Mouse (Mus musculus) ovary, postnatal 14 days (tissue): Measurements from ENCODE around the gene Gm21762.
"Not testable (repeated sequence)": the region's sequence is repeated elsewhere in the genome, so short reads cannot be mapped to it uniquely, and the experiment has no call there.

ENCODE experiments used
- DNase-seq: peaks from one replicate; pipeline ENCODE4 v3.0.0; 2022; ENCODE audit warnings: low spot score

Gm21762 gene

DNA sequence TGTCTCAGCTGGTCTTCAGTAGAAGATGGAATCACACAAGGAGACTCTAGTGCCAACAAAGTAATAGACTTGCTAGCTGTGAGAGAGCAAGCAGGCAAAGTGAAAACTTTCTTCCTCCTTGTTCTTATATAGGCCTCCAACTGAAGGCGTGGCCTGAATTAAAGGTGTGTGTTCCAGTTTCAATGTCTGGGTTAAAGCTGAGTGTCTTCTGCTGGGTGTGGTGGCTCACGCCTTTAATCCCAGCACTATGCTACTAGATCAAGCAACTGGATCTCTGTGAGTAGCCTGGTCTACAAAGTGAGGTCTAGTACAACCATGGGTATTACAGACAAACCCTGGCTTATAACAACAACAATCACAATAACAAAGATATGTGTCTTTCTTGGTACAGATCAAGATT is at the start of gene Gm21762:
Gene Gm21762, minus strand, starts transcription at position 101 of the 400 bp plus-strand sequence.
- DNase-seq, result not testable (repeated sequence)

DNA sequence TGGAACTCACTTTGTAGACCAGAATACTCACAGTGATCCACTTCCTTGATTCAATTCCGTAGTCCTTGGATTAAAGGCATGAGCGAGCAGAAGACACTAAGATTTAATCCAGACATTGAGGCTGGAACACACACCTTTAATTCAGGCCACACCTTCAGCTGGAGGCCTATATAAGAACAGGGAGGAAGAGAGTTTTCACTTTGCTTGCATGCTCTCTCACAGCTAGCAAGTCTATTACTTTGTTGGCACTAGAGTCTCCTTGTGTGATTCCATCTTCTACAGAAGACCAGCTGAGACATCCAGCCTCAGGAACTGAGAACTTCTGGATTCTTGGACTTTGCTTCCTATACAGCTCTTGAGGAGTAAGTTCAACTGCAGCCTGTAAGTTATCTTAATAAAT is 47.1 kb upstream of the Gm21762 start, which contains the start of gene AF067061:
Gene AF067061, plus strand, starts transcription at position 245 of the 400 bp plus-strand sequence.
- DNase-seq, result not testable (repeated sequence)

DNA sequence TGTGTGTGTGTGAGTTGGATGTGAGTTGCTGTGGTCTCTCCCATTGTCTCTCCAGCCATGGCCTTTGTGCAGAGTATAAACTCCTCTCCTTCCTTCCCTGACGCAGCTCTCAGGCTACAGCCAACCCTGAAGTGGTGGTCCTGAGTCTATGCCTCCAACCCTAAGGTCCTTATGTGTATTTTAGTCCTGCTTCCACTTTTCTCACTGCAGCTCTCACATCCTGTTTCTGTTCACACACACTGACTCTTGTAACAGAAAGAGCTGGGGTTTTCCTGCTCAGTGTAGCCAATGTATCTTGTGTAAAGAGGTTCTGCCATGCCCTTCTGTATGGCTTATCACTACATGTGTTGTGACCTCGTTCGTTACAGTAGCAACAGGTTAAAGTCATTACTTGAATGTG is 44.0 kb upstream of the Gm21762 start:
- not testable (repeated sequence) for DNase-seq

DNA sequence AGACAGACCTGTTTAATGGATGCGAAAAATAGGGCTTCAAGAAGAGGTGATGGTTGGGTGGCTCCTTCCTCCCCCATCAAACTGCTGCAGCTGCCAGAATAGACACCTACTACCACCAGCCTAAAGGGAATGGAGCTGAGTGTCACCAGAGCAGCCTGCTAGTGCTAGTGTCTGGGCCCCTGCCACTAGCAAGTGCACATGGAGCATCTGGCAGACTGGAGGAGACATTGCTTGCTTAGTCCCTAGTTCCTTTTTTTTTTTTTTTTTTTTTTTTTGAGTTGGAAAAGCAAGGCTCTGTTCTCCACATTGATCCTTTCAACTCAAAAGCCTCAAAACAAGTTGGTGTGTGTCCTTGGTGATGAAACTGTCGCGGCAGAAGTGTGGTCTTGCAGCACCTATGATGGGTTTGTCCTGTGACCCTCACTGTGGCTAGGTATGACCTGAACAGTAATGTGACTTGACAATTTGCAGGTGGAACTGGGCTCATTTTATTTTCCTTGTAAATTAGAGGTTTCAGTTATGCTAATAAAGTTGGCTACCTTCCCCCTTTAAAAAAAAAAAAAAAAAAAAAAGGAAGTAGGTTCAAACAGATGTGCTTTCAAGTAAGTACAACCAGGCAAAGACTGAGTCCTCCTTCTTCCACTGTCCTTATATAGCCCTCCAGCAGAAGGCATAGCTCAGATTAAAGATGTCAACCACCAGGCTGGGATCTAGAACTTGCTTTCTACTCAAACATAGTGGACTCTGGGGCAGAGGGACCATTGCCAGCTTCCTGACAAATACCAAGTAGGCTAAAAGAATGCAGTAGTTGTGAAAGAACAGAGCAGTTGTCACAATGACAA is 43.3 kb upstream of the Gm21762 start:
- DNase-seq, result not testable (repeated sequence)

DNA sequence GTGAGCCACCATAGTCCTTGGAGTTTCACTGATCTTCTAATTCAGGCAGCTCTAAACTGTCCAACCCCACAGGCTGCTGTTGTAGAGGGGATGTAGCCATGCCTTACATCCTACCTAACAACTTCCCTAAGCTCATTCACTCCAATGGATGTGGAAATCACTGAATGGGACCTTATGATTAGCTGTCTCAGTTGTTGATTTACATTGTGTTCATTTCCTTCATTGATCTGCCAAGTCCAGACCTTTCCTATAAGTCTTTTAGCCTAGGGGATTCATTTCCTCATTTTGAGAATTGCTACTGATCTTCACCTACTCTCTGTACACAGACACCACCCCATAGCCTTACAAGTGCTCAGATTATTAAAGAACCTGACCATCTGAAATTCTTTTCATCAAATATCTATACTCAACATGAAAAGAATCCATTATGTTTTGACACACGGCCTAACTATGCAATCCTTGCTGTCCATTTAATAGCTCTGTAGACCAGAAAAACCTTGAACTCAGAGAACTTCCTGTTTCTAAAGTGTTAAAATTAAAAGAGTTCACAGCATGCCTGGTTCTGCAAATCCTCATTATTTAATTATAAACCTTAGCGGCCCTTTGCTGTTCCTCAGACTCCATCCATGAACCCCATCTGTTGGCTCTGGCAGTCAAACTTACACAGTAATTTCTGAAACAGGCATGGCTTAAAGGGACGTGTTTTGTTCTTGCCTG is 35.6 kb upstream of the Gm21762 start:
- DNase-seq, result not testable (repeated sequence)

DNA sequence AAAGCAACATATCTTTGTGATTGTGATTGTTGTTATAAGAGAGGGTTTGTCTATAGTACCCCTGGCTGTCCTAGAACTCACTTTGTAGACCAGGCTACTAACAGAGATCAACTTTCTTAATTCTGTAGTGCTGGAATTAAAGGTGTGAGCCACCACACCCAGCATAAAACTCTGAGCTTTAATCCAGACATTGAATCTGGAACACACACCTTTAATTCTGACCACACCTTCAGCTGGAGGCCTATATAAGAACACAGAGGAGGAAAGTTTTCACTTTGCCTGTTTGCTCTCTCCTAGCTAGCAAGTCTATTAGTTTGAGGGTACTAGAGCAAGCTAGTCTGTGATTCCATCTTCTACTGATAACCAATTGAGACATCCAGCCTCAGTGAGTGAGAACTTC is 23.1 kb upstream of the Gm21762 start, which contains the start of gene Gm21731:
Gene Gm21731, plus strand, starts transcription at position 301 of the 400 bp plus-strand sequence.
- DNase-seq, result not testable (repeated sequence)

DNA sequence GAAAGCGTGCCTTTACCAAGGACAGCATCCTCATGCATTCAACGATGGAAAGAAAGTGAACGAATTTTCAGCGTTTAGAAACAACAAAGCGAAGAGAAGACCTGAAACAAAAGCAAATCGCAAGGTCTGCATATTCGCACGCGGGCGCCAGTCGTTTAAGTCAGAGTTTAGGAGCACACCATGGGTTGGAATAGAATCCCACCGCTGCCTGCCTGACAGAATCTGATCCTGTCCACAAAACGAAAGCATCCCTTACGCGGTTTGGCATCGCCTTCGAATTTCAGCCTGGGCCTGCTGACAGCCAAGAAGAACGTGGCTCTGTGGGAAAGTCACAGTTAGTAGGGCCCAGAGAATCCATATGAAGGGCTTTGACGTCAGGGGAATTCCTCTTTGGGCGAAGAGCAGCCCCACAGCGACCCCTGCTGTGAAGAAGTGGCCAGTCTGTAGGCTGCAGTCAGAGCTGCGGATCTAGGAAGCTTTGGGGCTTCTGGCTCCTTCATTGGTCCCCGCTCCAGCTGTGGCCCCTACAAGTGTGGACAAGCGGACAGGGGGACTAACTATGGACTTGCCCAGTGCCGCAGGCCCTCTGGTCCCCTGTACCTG is 16.8 kb upstream of the Gm21762 start:
- not testable (repeated sequence) for DNase-seq

DNA sequence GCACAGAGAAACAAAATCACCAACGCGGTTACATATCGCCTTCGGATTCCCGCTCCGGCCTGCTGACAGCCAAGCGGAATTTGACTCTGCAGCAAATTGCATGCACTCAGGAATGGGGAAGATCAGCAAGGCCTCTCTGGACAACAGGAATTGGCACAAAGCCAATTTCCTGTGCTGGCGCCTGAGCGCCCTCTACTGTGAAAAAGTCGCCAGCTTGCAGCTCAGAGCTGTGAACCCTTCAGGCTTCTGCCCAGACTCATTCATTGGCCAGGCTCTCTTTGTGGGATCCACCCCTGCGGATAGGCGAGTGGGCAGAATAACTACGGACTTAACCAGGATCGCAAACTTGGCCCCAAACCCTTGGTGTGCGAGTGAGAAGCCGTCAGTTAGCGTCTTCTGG is 16.1 kb upstream of the Gm21762 start:
- DNase-seq, result not testable (repeated sequence)

DNA sequence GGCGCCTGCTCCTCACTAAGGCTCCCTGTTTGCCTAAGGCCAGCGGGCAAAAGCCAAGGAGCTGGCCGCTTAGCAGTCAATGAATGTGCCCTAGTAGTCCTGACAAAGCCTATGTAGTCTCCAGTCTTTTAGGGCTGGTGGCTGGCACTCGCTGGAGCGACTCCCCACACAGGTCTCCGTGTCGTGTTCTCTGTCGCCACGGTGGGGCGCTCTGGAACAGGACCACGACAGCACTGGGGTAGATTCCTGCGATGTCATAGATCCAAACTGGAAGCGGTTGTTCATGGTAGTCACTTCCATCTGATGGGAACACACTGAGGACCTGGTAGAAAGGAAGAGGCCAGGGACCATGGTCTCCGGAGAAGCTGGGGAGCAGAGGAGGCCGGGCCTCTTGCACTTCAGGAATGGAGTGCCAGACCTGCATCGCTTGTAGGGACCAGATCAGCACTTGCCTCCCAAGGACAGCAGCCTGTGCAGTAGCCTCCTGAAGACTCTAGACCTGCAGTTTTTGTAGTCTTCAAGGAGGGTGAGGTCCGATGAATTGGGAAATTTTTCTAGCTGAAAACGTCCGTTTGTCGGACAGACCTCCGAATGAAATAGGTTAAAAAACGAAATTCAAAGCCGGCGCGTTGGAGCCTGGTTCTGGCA is 7.4 kb upstream of the Gm21762 start:
- not testable (repeated sequence) for DNase-seq

DNA sequence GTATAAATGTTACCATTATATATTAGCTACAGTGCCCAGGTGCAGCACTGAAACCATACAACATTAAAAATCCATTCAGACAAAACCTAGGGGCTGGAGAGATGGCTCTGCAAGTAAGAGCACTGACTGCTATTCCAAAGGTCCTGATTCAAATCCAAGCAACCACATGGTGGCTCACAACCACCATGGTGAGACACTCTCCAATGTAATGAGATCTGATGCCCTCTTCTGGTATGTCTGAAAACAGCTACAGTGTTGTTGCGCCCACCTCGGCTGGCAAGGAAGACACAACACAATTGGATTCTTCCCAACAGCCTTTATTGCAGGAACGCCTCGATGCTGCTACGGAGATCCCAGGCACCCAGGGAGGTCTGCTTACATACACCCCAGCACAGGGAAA is 5.2 kb upstream of the Gm21762 start:
- DNase-seq, result not testable (repeated sequence)

DNA sequence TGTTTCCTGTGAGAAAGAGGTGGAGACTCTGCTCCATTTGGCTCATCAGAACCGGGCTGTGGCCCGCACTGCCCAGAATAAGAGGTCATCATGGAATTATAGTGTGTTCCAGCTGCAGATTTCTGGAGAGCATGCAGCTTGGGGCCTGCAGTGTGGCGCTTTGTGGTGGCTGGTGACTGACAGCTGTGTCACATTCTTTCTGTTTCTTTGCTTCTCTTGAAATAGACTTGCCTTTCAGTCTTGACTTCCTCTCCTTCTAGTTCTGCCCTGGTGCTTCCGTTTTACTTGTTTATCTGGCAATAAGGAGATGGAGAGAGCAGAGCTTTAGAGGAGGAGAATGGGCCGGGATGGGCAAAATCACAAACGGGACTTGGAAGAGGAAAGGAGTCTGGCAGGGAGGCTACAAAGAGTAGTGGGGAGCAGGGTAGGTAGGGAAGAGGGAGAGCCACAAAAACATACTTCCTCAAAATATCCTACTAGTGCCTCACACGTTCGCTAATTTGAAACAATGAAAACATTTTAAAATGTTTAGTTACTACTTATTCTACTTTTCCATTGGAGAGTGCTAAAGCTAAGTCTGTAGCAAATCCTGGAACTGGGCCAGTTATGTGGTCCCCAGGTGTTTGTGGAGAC is 19.4 kb downstream of the Gm21762 start:
- DNase-seq, result not testable (repeated sequence)

DNA sequence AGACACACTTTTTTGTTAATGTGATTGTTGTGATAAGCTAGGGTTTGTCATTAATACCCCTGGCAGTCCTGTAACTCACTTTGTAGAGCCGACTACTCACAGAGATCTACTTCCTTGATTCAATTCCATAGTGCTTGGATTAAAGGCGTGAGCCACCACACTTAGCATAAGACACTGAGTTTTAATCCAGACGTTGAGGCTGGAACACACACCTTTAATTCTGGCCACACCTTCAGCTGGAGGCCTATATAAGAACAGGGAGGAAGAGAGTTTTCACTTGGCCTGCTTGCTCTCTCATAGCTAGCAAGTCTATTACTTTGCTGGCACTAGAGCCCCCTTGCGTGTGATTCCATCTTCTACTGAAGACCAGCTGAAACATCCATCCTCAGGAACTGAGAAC is 43.6 kb downstream of the Gm21762 start, which contains the start of gene Gm21818:
Gene Gm21818, plus strand, starts transcription at position 301 of the 400 bp plus-strand sequence.
- not testable (repeated sequence) for DNase-seq

DNA sequence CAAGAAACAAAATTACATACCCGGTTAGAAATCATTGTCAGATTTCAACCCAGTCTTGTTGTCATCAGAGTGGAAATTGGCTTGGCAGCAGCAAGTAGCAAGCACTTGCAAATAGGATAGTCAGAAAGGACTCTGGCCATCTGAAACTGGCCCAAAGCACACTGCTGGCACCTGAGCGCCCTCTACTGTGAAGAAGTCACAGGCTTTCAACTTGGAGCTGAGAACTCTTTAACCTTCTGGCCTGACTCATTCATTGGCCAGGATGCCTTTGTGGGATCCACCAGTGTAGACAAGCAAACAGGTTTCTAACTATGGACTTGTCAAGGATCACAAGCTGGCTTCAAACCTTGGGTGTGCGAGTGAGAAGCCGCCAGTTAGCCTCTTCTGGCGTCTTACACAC is 47.4 kb downstream of the Gm21762 start:
- not testable (repeated sequence) for DNase-seq
